ENCODE assay signal across 16 mouse cellular contexts in genomic region chr4:125428736-125429135, GRCm38 (mm10).
"Had no signal": no experiment of that assay in that cellular context is flagged by ENCODE, and none has a peak within 500 bp of the region (broad histone marks: within the 10 kb centered on the region; RNA-seq: fewer than 3 reads in every experiment).

No protein-coding gene starts in this region.

- ATAC-seq: inflammation-experienced regulatory T-cells, adult 6 months; intestine, embryonic 16.5 days had no signal

- DNase-seq: kidney, adult 18-20 months; kidney, adult 9 months; kidney, postnatal 14 days; layer of hippocampus, adult 9-11 months; liver; lung, adult 18-20 months; lung, postnatal 10 days; lung, postnatal 36 days; midbrain, embryonic 14.5 days; retina, postnatal 1 day; spleen, adult 18-20 months; thymus, adult 2 months; thymus, postnatal 14 days; thymus, postnatal 4 days had no signal
